Mouse (Mus musculus): ENCODE data around the gene Tbk1.
A peak's percentile ranks its signal among the peaks of the same experiment; 100 is the strongest.

Gene Tbk1

DNA sequence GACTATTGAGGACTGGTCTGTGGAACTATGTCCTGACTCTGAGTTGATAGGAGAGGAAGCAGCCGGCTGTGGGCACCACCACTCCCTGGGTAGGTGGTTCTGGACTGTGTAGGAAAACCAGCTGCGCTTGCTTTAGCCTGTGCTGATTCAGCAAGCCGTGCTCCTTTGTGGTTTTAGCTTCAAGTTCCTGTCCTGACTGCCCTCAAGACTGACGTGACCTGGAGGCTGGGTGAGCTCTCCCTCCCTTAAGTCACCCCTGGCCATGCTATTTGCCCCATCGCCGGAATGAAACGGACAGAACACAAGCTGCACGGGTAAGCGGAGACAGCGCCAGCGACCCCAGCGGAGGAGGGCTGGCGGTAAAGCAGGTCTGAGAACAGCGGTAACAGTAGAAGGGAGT lies 4.5 kb upstream of the Tbk1 start:
- no peak for DNase-seq (ENCODE audit: extremely low spot score, low spot score)

DNA sequence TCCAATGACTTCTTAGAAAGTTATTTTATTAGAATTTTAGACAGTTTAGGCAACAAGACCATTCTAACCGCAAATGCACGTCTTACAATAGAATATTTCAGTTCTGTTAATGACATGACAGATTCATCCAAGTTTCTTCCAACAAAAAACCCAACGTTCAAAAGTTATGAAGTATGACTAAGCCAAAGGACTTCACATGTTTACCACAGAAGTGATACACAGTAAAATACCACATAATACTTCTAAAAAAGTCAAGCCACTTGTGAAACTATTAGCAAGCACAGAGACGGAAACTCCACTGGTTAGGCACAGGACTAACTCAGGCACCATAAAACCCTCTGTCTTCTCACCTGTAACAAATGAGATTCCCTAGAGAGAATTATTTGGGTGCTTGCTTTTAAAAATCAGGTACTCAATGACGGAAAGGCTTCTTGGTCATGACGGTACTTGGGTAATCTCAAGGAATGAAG lies 819 bp upstream of the Tbk1 start:
- DNase-seq (ENCODE audit: extremely low spot score, low spot score): no peak

DNA sequence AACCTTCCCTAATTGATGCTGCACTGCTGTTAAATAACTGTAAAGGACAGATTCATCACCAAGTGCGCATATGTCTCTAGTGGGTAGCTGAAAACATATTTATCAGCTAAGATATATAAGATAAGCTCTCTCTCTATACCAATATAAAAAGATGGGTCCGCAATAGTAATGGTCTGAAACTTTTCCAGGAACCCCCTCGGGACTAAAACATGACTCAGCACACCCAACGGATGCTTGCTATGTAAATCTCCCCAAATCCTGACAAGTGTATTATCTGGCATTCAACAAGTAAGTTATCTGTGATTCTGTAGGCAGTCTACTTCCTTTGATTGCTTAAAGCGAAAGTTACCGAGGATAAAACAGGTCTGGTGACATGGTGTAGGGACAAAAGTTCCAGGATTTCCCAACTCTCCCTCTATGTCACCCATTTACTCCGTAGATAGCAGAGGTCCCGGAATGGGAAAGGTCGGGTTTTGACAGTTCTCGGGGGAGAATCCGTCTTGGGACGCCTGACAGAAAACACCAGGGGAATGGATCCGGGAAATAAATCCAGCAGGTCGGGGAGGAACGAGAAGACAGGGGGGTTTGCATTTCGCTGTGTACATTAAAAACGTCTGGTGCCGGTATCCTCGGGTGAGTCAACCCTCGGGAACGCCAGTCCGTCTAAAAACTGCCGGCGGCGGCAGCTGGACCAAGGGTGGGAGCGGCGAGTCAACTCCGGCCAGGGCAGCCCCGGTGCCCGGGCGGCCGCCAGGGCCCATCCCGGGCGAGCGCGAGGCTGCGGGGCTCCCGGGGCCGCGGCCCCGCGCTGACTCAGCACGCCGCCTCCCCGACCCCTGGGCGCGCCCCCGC lies 570 bp downstream of the Tbk1 start:
- no peak for DNase-seq (ENCODE audit: extremely low spot score, low spot score)

DNA sequence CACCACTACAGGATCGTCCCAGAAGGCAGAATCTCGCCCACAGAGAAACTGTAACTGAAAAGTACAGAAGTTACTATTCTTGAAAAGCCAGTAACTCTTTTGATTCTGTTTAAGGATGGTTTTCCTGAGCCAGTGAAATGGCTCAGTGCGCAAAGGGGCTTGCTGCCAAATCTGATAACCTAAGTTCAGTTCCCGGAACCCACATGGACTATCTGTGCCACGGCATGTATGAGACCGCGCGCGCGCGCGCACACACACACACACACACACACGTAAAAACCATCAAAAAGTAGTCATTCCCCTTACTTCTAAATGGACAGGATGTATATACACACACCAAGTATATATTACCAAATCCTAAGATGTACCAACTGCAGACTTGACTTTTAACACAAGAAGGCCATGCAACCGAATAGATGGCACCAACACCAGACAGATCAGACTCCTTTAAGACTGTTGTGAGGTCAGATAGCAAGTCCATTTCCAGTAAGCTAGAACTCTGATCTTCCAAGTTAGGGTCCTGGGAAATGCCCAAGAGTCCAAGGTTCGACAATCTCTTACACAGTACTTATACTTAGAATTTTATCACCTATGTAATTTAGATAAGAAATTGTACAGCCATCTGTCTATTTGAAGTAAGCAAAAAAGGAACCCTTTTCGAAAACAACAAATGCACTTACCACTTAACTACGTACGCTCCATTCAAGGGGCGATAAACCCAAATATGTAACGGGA lies 1.4 kb downstream of the Tbk1 start:
- DNase-seq (ENCODE audit: extremely low spot score, low spot score): no peak

DNA sequence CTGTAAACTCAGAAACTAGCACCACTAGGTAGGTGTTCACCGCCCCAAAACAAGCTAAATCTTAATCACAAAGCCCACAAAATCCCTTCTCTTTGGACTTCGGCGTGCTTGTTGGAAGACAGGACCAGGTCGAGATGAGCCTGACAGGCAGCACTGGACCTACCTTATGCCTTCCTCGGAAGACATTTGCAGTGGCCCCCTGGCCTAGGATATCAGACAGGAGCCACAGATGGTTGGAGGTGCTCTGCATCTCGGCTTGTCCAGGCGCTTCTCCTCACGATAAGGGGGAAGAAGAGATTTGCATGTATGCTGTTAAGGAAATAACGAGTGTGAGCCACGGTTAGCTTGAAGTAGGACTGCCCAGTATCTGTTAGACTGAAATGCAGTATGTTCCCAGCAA lies 2.6 kb downstream of the Tbk1 start:
- DNase-seq (ENCODE audit: extremely low spot score, low spot score): no peak

DNA sequence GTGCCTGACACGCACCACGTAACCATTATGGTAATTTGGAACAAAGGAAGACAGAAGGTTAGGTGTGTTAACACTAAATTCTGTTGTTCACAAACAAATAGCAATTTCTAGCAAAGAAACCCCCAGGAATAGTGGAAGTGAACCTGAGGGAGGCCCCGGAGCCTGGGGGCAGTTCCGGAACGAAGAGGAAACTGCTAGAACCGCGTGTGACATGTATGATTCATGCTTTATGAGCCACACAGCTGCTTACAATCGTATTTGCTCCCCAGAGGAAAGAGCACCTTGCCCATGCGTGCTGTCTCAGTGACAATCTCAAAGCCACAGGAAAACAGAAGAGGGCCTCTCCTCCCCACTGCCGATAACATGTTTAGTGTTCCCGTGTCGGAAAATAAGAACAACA lies 3.6 kb downstream of the Tbk1 start:
- DNase-seq (ENCODE audit: extremely low spot score, low spot score): no peak

DNA sequence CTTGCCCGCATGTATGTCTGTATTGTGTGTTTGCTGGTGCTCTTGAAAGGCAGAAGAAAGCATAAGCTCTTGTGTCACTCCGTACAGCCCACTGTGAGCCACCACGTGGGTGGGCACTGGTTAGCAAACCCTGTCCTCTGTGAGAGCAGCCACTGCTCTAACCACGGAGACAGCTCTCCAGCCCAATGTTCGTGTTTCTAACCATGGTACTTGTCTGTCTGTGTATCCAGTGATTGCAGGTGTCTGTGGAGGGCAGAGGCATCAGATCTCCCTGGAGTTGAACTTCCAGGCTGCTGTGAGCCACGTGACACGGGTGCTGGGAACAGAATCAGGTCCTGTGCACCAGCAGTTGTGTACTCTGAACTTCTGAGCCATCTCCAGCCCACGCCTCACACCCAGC lies 4.3 kb downstream of the Tbk1 start:
- DNase-seq (ENCODE audit: extremely low spot score, low spot score): no peak

DNA sequence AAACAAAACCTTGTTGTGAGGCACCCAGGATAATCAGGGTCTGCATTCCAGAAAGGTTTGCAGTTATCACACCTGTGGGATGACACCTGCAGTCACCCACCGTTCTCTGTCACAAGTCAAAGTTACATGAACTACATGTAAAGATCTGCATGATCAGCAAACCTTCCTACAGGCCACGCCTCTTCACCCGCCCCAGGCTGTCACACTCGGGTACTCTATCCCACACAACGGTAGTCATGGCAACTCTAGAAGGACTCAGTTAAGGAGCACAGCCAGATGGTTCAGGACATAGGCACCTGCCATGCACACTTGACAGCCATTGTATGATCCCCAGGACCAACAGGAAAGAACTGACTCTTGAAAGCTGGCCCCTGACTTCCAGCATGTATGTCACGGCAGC lies 5.2 kb downstream of the Tbk1 start:
- DNase-seq (ENCODE audit: extremely low spot score, low spot score): no peak

DNA sequence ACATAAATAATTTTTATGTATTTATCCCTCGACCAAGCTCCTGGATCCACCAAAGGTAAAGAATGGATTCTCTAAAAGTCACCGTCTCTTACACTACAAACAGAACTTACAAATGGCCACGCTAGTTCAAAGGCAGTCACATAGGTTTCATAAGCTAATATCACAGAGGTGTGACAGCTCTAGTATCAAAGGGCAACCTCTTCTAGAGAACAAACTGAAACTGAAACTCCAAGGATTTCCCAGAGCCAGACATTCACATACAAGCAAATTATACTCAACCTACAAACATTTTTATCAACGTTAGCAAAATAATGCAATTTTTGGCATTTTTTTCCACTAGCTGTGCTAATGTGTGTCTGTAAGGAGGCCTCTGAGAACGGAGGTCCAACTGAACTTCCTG lies 6.2 kb downstream of the Tbk1 start:
- DNase-seq (ENCODE audit: extremely low spot score, low spot score): no peak

DNA sequence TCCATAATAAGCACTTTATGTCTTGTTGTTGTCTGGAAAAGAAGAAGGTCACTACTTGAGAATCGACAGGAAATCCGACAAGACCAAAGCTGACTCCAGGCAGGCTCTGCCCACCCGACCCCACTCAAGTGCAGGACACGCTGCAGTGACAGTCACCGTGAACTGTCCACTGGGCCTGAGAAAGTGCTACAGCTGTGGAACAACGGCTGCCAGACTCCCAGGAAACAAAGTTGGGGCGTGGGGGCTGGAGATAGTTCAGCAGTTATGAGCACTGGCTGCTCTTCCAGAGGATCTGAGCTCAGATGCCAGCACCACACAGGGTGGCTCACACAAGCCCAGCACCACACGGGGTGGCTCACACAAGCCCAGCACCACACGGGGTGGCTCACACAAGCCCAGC lies 10.2 kb downstream of the Tbk1 start:
- no peak for DNase-seq (ENCODE audit: extremely low spot score, low spot score)

DNA sequence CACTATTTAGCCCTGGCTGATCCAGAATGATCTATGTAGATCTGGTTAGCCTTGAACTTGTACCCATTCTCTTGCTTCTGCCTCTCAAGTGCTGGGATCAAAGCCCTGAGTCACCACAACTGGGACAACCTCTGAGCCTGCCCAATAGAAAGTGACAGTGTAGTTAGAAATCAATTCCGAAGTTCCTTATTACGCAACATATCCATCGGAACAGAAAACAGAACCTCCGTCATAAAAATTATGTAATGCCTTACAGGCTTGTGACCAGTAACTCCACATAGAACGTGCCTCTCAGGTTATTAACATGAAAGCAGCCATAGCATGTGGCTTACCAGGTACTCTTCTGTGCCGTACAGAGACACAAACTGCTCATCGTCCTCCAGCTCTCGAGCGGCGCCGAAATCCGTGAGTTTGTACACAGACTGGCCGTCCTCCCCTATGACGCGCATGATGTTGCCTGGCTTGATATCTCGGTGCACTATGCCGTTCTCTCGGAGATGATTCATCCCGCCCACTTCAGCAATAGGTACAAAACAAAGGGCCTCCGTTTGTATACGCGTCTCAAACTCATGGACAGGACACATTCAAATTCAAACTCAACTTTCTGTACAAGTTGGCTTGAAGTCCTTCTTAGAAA lies 15.0 kb downstream of the Tbk1 start:
- no peak for DNase-seq (ENCODE audit: extremely low spot score, low spot score)

DNA sequence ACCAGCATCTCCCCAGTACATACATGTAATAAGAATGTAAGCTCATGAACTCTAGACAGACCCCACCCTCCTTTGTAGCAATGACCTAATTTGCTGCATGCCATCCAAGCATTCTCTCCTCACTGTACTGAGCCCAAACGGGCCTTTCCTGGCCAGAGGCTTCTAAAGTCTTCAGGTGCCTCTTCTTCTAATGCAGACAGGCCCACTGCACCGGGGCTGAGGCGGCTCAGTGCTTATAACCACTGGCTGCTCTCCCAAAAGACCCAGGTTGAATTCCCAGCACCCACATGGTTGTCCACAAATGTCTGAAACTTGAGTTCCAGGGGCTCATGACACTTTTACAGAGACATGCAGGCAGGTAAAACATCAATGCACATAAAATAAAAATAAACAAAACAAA lies 15.6 kb downstream of the Tbk1 start:
- no peak for DNase-seq (ENCODE audit: extremely low spot score, low spot score)

DNA sequence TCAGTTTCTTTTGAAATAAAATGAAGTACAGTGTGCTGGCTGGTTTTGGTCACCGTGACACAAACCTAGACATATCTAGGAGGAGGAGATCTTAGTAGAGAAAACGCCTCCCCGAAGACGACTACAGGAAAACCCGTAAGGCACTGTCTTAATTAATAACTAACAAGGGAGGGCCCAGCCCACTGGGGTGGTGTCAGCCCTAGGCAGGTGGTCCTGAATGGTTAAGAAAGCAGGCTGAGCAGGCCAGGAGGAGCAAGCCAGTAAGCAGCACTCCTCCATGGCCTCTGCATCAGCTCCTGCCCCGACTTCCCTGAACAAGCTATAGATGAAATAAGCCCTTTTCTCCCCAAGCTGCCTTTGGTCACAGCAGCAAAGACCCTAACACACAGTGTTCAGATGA lies 16.8 kb downstream of the Tbk1 start:
- no peak for DNase-seq (ENCODE audit: extremely low spot score, low spot score)

DNA sequence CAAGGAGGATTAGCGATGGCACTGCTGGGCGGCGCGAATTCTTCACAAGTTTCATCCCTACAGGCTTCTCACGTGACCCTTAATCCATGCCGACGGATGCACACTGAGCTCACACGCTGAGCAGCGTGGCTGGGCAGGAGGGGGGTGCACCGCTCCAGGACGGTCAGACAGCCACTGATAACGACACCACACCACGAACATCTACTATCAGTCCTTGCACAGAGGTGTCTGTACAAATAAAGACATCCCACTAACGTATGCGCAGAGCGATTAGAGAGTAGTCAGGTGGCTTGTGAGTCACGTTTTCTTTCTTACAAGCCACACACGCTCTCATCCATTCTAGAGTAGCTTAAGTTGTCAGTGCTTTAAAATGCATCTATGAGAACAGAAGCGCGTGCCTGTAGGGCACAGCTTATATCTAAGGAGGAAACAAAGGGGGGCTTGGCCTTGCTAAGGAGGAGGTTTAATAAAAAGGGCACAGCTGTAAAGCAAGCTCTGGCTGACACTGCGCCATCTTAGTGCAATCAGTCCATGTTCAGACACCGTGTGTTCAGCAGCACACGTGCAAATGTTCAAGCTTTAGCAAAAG lies 17.5 kb downstream of the Tbk1 start:
- DNase-seq (ENCODE audit: extremely low spot score, low spot score): peak; percentile 19

DNA sequence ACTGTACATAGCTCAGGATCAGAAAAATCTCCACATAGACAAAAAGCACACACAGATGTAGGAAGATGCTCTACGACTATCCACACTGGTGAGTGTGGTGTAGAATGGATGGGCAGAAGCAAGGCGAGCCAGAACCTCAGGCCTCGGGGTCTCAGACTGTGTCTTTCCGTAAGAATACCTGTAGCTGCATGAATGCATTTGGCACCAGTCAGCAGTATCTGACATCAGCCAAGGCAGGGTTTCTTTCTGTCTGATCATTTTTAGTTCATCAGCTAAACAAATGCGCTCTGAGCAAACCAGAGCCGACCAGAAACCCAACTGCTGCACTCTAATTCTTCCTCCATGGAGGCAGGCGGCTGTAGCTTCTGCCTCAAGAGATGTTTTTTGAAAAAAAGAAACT lies 18.1 kb downstream of the Tbk1 start:
- no peak for DNase-seq (ENCODE audit: extremely low spot score, low spot score)

DNA sequence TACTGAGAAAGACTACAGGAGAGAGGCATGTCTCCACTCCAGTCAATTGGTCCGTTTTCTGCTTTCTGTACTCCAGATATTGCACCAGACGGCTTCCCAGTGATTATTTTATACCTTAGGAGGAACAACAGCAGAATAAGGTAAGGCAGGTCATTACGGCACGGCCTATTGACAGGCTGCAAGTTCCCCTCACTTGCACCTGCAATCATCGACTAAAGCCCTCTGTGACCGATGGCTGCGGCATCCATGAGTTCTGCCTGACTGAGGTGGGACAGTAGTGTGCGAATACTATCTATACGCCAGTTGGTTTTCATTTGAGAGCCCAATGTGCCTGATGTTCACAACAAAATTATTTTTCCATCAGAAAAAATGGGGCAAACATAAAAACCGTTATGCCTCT lies 18.6 kb downstream of the Tbk1 start:
- DNase-seq (ENCODE audit: extremely low spot score, low spot score): no peak

DNA sequence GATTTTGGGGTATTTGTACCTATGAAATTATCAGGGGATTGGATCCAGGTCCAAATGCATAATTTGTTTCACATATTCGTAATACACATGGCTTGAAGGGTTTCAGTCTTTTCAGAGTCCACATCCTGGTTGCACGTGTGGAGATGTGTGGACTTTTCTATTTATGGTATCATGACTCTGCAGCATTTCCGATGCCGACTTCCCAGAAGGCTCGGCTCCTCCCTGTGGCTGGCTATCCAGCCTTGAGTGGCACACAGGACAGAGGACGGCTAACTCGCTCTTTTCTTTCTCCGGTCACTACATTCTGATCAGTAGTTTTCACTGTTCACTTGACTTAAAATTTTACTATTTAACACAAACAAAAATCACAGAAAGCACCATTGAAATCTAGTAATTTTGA lies 22.1 kb downstream of the Tbk1 start:
- DNase-seq (ENCODE audit: extremely low spot score, low spot score): no peak

DNA sequence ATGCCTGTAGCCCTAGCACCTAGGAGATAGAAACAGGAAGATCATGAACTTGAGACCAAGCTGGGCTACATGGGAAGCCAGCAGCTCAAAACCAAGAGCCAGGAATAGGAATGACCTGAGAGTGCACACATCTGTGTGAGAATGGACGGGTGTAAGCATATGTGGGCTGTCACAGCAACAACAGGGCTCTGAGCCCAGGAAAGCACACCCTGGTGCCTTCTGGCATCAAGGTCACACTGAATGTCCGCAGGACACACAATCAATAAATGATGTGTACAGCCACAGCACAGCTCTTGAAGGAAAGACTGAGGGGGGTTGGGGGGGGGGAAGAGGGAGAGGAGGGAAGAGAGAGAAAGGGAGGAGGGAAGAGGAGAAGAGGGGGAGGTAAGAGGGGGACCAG lies 28.4 kb downstream of the Tbk1 start:
- DNase-seq (ENCODE audit: extremely low spot score, low spot score): no peak

DNA sequence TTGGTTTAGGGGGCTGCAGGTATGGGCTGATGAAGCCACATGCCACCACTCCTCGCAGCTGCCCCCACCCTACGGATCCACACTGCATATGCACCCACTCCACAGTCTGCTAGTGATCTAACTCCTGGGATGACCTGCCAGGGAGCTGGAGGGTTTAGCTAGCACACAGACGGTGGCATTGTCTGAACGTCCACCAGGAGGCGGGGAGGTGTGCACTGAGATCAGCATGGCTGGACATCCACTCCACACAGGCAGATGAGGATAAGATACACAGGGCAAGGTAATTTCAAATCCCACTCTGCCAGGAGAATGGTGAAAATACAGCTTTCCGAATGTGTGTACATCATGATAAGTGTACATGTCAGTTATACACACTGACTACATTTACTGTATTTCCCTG lies 30.3 kb downstream of the Tbk1 start:
- no peak for DNase-seq (ENCODE audit: extremely low spot score, low spot score)

DNA sequence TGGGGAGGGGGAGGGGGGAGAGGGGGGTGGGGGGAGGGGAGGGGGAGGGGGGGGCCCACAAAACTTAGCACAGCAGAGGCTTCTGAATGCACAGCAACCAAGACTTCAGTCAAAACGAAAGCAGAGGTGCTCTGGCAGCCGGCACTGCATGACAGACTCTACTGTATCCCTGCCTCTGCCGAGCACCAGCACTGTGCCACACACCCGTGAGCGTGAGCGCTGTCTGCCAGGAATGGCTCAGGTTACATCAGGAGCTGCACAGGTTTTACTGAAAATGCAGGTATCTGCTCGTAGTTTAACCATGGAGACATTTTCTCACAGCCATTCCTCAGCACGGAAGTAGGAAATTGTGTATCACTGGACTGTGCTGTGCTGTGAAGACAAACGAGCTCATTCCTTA lies 36.3 kb downstream of the Tbk1 start:
- DNase-seq (ENCODE audit: extremely low spot score, low spot score): no peak

DNA sequence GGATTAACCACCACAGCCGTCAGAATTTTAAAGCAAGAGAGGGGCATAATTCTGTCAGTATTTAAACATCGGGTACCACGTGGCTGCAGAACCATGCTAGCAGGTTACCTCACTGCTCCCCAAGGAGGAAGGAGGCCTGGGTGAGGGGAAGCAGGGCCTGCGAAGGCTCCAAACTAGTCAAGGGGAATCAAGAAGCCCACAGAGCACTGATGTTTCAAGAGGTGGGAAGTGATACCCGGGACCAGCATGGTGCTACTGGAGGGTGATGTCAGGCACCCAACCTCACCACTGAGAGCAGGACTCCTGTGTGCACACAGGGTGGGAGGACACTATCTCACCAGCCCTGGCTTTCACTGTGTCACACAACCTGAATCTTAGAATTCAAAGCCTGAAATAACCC lies 36.9 kb downstream of the Tbk1 start:
- no peak for DNase-seq (ENCODE audit: extremely low spot score, low spot score)

DNA sequence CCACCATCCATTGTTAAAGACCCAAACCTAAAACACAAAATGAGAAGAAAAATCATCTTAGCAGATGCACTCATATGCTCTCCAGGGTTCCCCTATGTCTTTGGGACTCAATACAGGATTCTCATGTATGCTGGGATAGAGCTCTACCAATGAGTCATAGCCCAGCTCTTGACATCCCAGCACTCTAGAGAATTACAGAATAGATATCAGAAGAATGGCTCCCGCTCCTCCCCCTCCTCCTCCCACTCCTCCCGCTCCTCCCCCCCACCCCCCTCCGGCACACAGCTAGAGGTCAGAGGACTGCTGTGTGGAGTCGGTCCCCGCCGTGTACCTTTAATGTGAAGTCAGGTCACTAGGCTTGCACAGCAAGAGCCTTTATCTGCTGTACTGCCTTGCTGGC lies 39.4 kb downstream of the Tbk1 start:
- no peak for DNase-seq (ENCODE audit: extremely low spot score, low spot score)

Measured in neural tube, embryonic 10.5 days (tissue).